Mouse (Mus musculus) lung, postnatal 0 days (tissue): Measurements from ENCODE around the gene Adck1. TPM values are rescaled to one million over a fixed set of nuclear protein-coding genes. Genes with fewer than 3 reads are reported as not detected.

ENCODE experiments used
- ATAC-seq: fragments of 200-750 bp; cut with Nextera tagmentation; 2 replicates; pipeline ENCODE4 v1.8.0; 2017; ENCODE audit warnings: moderate library complexity
- DNase-seq: peaks from one replicate; pipeline ENCODE4 v3.0.0-alpha.2; 2016; ENCODE audit warnings: low spot score
- H3K27ac ChIP-seq: fragments of 300-500 bp; sonication (generic); 2 replicates; pipeline ENCODE4 v1.5.1; 2014; ENCODE audit warnings: antibody characterized with exemption, mild to moderate bottlenecking, low read length, mixed read lengths
- H3K27me3 ChIP-seq: fragments of 300-500 bp; sonication (generic); replicated peaks from 2 replicates; pipeline ENCODE4 v1.6.1; 2014; ENCODE audit warnings: low read length, mixed read lengths; ENCODE audit not compliant: insufficient read depth
- H3K36me3 ChIP-seq: fragments of 300-500 bp; sonication (generic); 2 replicates; pipeline ENCODE4 v1.6.1; 2014; ENCODE audit warnings: low read length, mixed read lengths; ENCODE audit not compliant: insufficient read depth
- H3K4me1 ChIP-seq: fragments of 300-500 bp; sonication (generic); 2 replicates; pipeline ENCODE4 v1.6.1; 2014; ENCODE audit warnings: antibody characterized with exemption, low read depth, low read length, mixed read lengths; ENCODE audit not compliant: insufficient read depth
- H3K4me2 ChIP-seq: fragments of 300-500 bp; sonication (generic); replicated peaks from 2 replicates; pipeline ENCODE4 v1.6.1; 2014; ENCODE audit warnings: low read depth, mild to moderate bottlenecking, low read length, moderate library complexity, mixed read lengths
- H3K4me3 ChIP-seq: fragments of 300-500 bp; sonication (generic); 2 replicates; pipeline ENCODE4 v1.5.1; 2014; ENCODE audit warnings: low read depth, low read length
- H3K9ac ChIP-seq: fragments of 300-500 bp; sonication (generic); replicated peaks from 2 replicates; pipeline ENCODE4 v1.6.1; 2014; ENCODE audit warnings: low read depth, mild to moderate bottlenecking
- H3K9me3 ChIP-seq: fragments of 300-500 bp; sonication (generic); 2 replicates; pipeline ENCODE4 v1.6.1; 2016; ENCODE audit warnings: low read length, mixed read lengths
- CTCF ChIP-seq: IDR thresholded peaks from 2 replicates; pipeline ENCODE4 v1.5.1; 2016; ENCODE audit warnings: antibody characterized with exemption, mild to moderate bottlenecking
- EP300 ChIP-seq: IDR thresholded peaks from 2 replicates; pipeline ENCODE4 v1.6.1; 2016; ENCODE audit warnings: antibody characterized with exemption, mild to moderate bottlenecking, control low read depth
- WGBS: fragments of 180-500 bp; shearing (Covaris S2); extraction: QIAGEN DNeasy Blood & Tissue Kit; methylation state at CpG from one replicate; pipeline ENCODE4 v1.1.7; 2014; 5-methylcytosine and 5-hydroxymethylcytosine counted together
- polyA plus RNA-seq: library from polyadenylated mRNA; unstranded; fragments of >200 nt; fragmentation: Nextera tagmentation; extraction: Ambion mirVana; gene quantifications from 2 replicates; pipeline ENCODE4 v1.2.1, GENCODE M21; 2015

The Adck1 gene
- polyA plus RNA-seq, 1 experiment from 2014 or later: 12.9 TPM

- no peak overlapping the region for H3K4me2 ChIP-seq
- H3K9ac ChIP-seq: no peak overlapping the region
- H3K27me3 ChIP-seq: no peaks in the 10 kb centered on the region
- 100% methylated on average over 1 of the region's 1 CpGs for WGBS
- no peaks in the 10 kb centered on the region for H3K36me3 ChIP-seq
- H3K4me3 ChIP-seq: no peak overlapping the region
- DNase-seq (no peak), ATAC-seq (no peak)
- no peaks in the 10 kb centered on the region for H3K4me1 ChIP-seq
- TF ChIP-seq EP300 (no peak), CTCF (no peak)
- H3K27ac ChIP-seq: no peak overlapping the region
- H3K9me3 ChIP-seq: no peaks in the 10 kb centered on the region
Measured at GRCm38 (mm10) chr12:88413239-88413638, 52.9 kb downstream of the Adck1 start.

- no peak overlapping the region for H3K27ac ChIP-seq
- H3K4me2 ChIP-seq: no peak overlapping the region
- no peak overlapping the region for H3K4me3 ChIP-seq
- ATAC-seq: peak; percentile 25; the same call in 1 of the 2 replicates
- H3K36me3 ChIP-seq: no peaks in the 10 kb centered on the region
- no peak for DNase-seq
- H3K9ac ChIP-seq: no peak overlapping the region
- WGBS: 67% methylated on average over 12 of the region's 12 CpGs
- H3K4me1 ChIP-seq: no peaks in the 10 kb centered on the region
- H3K9me3 ChIP-seq: no peaks in the 10 kb centered on the region
- H3K27me3 ChIP-seq: no peaks in the 10 kb centered on the region
- TF ChIP-seq CTCF (no peak), EP300 (no peak)
Measured at GRCm38 (mm10) chr12:88419912-88420621, 59.7 kb downstream of the Adck1 start.

- no peaks in the 10 kb centered on the region for H3K27me3 ChIP-seq
- no peak overlapping the region for H3K4me3 ChIP-seq
- no peak overlapping the region for H3K27ac ChIP-seq
- 0 out of 2 replicates have a peak, but pooled peaks have one; percentile 16 for ATAC-seq
- no peak overlapping the region for H3K9ac ChIP-seq
- H3K4me2 ChIP-seq: no peak overlapping the region
- no peaks in the 10 kb centered on the region for H3K4me1 ChIP-seq
- no peak for DNase-seq
- no peaks in the 10 kb centered on the region for H3K9me3 ChIP-seq
- no peaks in the 10 kb centered on the region for H3K36me3 ChIP-seq
- WGBS: 88% methylated on average over 3 of the region's 3 CpGs
- TF ChIP-seq EP300: no peak
- no peak for TF ChIP-seq CTCF
Measured at GRCm38 (mm10) chr12:88426926-88427325, 66.6 kb downstream of the Adck1 start.

GRCm38 (mm10) chr12:88428735-88429134 lies 68.4 kb downstream of the Adck1 start:
- no peak for TF ChIP-seq CTCF
- TF ChIP-seq EP300: no peak
- 74% methylated on average over 2 of the region's 2 CpGs for WGBS
- ATAC-seq (0 out of 2 replicates have a peak, but pooled peaks have one; percentile 21), DNase-seq (no peak)
- no peaks in the 10 kb centered on the region for H3K36me3 ChIP-seq
- no peaks in the 10 kb centered on the region for H3K27me3 ChIP-seq
- no peak overlapping the region for H3K27ac ChIP-seq
- no peaks in the 10 kb centered on the region for H3K9me3 ChIP-seq
- H3K4me3 ChIP-seq: no peak overlapping the region
- H3K4me1 ChIP-seq: no peaks in the 10 kb centered on the region
- no peak overlapping the region for H3K9ac ChIP-seq
- no peak overlapping the region for H3K4me2 ChIP-seq

- no peak for TF ChIP-seq EP300
- no peak for TF ChIP-seq CTCF
- H3K9me3 ChIP-seq: no peaks in the 10 kb centered on the region
- no peak overlapping the region for H3K4me2 ChIP-seq
- no peaks in the 10 kb centered on the region for H3K4me1 ChIP-seq
- ATAC-seq (no peak), DNase-seq (no peak)
- no peaks in the 10 kb centered on the region for H3K36me3 ChIP-seq
- H3K27me3 ChIP-seq: no peaks in the 10 kb centered on the region
- H3K4me3 ChIP-seq: no peak overlapping the region
- WGBS: 86% methylated on average over 4 of the region's 4 CpGs
- no peak overlapping the region for H3K27ac ChIP-seq
- no peak overlapping the region for H3K9ac ChIP-seq
Measured at GRCm38 (mm10) chr12:88432277-88432676, 71.9 kb downstream of the Adck1 start.

- Histone ChIP-seq H3K4me1 (no peaks in the 10 kb centered on the region), H3K9ac (no peak overlapping the region), H3K4me2 (no peak overlapping the region), H3K36me3 (no peaks in the 10 kb centered on the region), H3K4me3 (no peak overlapping the region), H3K27me3 (no peaks in the 10 kb centered on the region), H3K27ac (no peak overlapping the region), H3K9me3 (no peaks in the 10 kb centered on the region)
- no peak for TF ChIP-seq EP300
- no peak for TF ChIP-seq CTCF
- ATAC-seq: no peak
- WGBS: 90% methylated on average over 7 of the region's 7 CpGs
- no peak for DNase-seq
Measured at GRCm38 (mm10) chr12:88433171-88433570, 72.8 kb downstream of the Adck1 start.
